Mouse (Mus musculus): ENCODE results near the gene Sgsm3. TPM values are rescaled to one million over a fixed set of nuclear protein-coding genes. Genes with fewer than 3 reads are reported as not detected.

The Sgsm3 gene
- polyA plus RNA-seq, 1 experiment: 20.0 TPM

GRCm38 (mm10) chr15:81032941-81033629 is 55.5 kb downstream of the Sgsm3 start:
- H3K4me1 ChIP-seq (ENCODE audit: control insufficient read depth, insufficient read depth, low read length): peaks cover 3% of the 10 kb centered on the region; the same call in 1 of the 2 replicates
- no peak for DNase-seq
- H3K27ac ChIP-seq (ENCODE audit: insufficient read depth, low read depth, low read length): no peak overlapping the region
- H3K36me3 ChIP-seq (ENCODE audit: control insufficient read depth, insufficient read depth, low read length): no peaks in the 10 kb centered on the region
- 44% methylated on average over 9 of the region's 9 CpGs for WGBS
- TF ChIP-seq POLR2A (IDR thresholded peaks at IDR 0.05; ENCODE audit: low read depth, low read length) (no peak), CTCF (conservative IDR thresholded peaks at IDR 0.05; ENCODE audit: insufficient read depth, insufficient read length, low read depth, low read length) (no peak)
- no peaks in the 10 kb centered on the region for H3K27me3 ChIP-seq (replicated peaks; ENCODE audit: control insufficient read depth, insufficient read depth, low read length)
- no peak overlapping the region for H3K4me3 ChIP-seq (ENCODE audit: insufficient read depth, low read depth, low read length)

- Histone ChIP-seq H3K27me3 (replicated peaks; ENCODE audit: control insufficient read depth, insufficient read depth, low read length) (no peaks in the 10 kb centered on the region), H3K4me1 (ENCODE audit: control insufficient read depth, insufficient read depth, low read length) (peaks cover 3% of the 10 kb centered on the region; the same call in 1 of the 2 replicates), H3K4me3 (ENCODE audit: insufficient read depth, low read depth, low read length) (no peak overlapping the region), H3K36me3 (ENCODE audit: control insufficient read depth, insufficient read depth, low read length) (no peaks in the 10 kb centered on the region), H3K27ac (ENCODE audit: insufficient read depth, low read depth, low read length) (no peak overlapping the region)
- TF ChIP-seq POLR2A (IDR thresholded peaks at IDR 0.05; ENCODE audit: low read depth, low read length) (no peak), CTCF (conservative IDR thresholded peaks at IDR 0.05; ENCODE audit: insufficient read depth, insufficient read length, low read depth, low read length) (no peak)
- WGBS: 74% methylated on average over 6 of the region's 6 CpGs
- DNase-seq: no peak
Observed at GRCm38 (mm10) chr15:81034119-81034518, 56.6 kb downstream of the Sgsm3 start.

- 66% methylated on average over 12 of the region's 12 CpGs for WGBS
- no peak for DNase-seq
- Histone ChIP-seq H3K27ac (ENCODE audit: insufficient read depth, low read depth, low read length) (no peak overlapping the region), H3K4me1 (ENCODE audit: control insufficient read depth, insufficient read depth, low read length) (peaks cover 3% of the 10 kb centered on the region; the same call in 1 of the 2 replicates), H3K4me3 (ENCODE audit: insufficient read depth, low read depth, low read length) (no peak overlapping the region), H3K27me3 (replicated peaks; ENCODE audit: control insufficient read depth, insufficient read depth, low read length) (no peaks in the 10 kb centered on the region), H3K36me3 (ENCODE audit: control insufficient read depth, insufficient read depth, low read length) (no peaks in the 10 kb centered on the region)
- no peak for TF ChIP-seq POLR2A (IDR thresholded peaks at IDR 0.05; ENCODE audit: low read depth, low read length)
- TF ChIP-seq CTCF (conservative IDR thresholded peaks at IDR 0.05; ENCODE audit: insufficient read depth, insufficient read length, low read depth, low read length): no peak
Observed at GRCm38 (mm10) chr15:81035417-81036162, 58.0 kb downstream of the Sgsm3 start.

- Histone ChIP-seq H3K27ac (ENCODE audit: insufficient read depth, low read depth, low read length) (no peak overlapping the region), H3K36me3 (ENCODE audit: control insufficient read depth, insufficient read depth, low read length) (no peaks in the 10 kb centered on the region), H3K4me1 (ENCODE audit: control insufficient read depth, insufficient read depth, low read length) (0 out of 2 replicates have a peak, but pooled peaks cover 3% of the 10 kb centered on the region), H3K4me3 (ENCODE audit: insufficient read depth, low read depth, low read length) (no peak overlapping the region), H3K27me3 (replicated peaks; ENCODE audit: control insufficient read depth, insufficient read depth, low read length) (no peaks in the 10 kb centered on the region)
- DNase-seq: no peak
- WGBS: 92% methylated on average over 5 of the region's 5 CpGs
- no peak for TF ChIP-seq POLR2A (IDR thresholded peaks at IDR 0.05; ENCODE audit: low read depth, low read length)
- TF ChIP-seq CTCF (conservative IDR thresholded peaks at IDR 0.05; ENCODE audit: insufficient read depth, insufficient read length, low read depth, low read length): no peak
Observed at GRCm38 (mm10) chr15:81038419-81038818, 60.9 kb downstream of the Sgsm3 start.

- WGBS: 95% methylated on average over 4 of the region's 4 CpGs
- TF ChIP-seq CTCF (conservative IDR thresholded peaks at IDR 0.05; ENCODE audit: insufficient read depth, insufficient read length, low read depth, low read length) (no peak), POLR2A (IDR thresholded peaks at IDR 0.05; ENCODE audit: low read depth, low read length) (no peak)
- no peak overlapping the region for H3K27ac ChIP-seq (ENCODE audit: insufficient read depth, low read depth, low read length)
Observed at GRCm38 (mm10) chr15:81041767-81042166, 64.2 kb downstream of the Sgsm3 start.

GRCm38 (mm10) chr15:81042276-81042931 is 64.8 kb downstream of the Sgsm3 start:
- Histone ChIP-seq H3K27me3 (replicated peaks; ENCODE audit: control insufficient read depth, insufficient read depth, low read length) (no peaks in the 10 kb centered on the region), H3K36me3 (ENCODE audit: control insufficient read depth, insufficient read depth, low read length) (no peaks in the 10 kb centered on the region), H3K4me1 (ENCODE audit: control insufficient read depth, insufficient read depth, low read length) (0 out of 2 replicates have a peak, but pooled peaks cover 3% of the 10 kb centered on the region), H3K4me3 (ENCODE audit: insufficient read depth, low read depth, low read length) (no peak overlapping the region), H3K27ac (ENCODE audit: insufficient read depth, low read depth, low read length) (no peak overlapping the region)
- peak; percentile 40 for DNase-seq
- WGBS: 45% methylated on average over 13 of the region's 13 CpGs
- peak; percentile 47 for TF ChIP-seq CTCF (conservative IDR thresholded peaks at IDR 0.05; ENCODE audit: insufficient read depth, insufficient read length, low read depth, low read length)
- no peak for TF ChIP-seq POLR2A (IDR thresholded peaks at IDR 0.05; ENCODE audit: low read depth, low read length)

More at GRCm38 (mm10) chr15:81041767-81042166, 64.2 kb downstream of the Sgsm3 start:
- DNase-seq: no peak
- Histone ChIP-seq H3K27me3 (replicated peaks; ENCODE audit: control insufficient read depth, insufficient read depth, low read length) (no peaks in the 10 kb centered on the region), H3K36me3 (ENCODE audit: control insufficient read depth, insufficient read depth, low read length) (no peaks in the 10 kb centered on the region), H3K4me1 (ENCODE audit: control insufficient read depth, insufficient read depth, low read length) (0 out of 2 replicates have a peak, but pooled peaks cover 3% of the 10 kb centered on the region), H3K4me3 (ENCODE audit: insufficient read depth, low read depth, low read length) (no peak overlapping the region)

Data from kidney, adult 2 months (tissue).